Mouse (Mus musculus) mouse embryonic stem cell (cell line): ENCODE data around the gene Plcl2.

ENCODE experiments used
- in situ Hi-C, 2 experiments: fragments of 300-500 bp; cut with MboI; formaldehyde crosslinking; loops; 1 replicate in 1 of 2; 3 replicates in 1 of 2; pipeline ENCODE4 v1.14.3; 2019 to 2020; ENCODE audit warnings: low sequenced_read_pairs in 2 of 2, low pct_unique_long_range_greater_than_20kb in 1 of 2, mixed read lengths in 1 of 2; ENCODE audit not compliant: unreplicated experiment in 1 of 2

Plcl2 gene

DNA sequence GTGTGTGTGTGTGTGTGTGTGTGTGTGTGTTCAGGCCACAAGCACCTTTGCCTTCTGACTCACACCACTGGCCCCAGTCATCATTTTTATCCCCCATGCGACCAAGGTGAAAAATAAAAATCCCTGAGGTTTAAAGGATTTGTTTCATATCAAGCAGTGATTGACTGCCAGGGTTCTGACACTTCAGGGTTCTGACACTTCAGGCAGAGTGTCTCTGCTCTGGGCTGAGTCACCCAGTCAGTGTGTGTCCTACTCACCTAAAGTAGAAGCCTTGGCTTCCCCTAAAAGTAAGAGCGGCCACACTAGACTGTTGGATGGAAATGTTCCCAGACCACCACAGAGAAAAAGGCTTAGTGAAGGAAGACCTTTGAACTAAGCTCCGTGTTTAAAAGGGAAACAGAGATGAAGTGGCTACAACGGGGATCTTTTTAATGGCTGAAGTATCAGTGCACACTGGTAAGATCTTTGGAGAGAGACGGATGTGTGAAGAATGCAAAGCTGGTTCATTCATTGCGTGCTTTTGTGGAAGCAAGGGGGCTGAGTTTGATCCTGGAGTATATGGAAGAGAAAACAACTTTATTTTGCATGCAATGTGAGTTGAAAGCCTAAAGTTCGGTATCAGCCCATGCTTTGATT, 11.0 kb upstream of the Plcl2 start:
- in situ Hi-C loops: no loop called here

DNA sequence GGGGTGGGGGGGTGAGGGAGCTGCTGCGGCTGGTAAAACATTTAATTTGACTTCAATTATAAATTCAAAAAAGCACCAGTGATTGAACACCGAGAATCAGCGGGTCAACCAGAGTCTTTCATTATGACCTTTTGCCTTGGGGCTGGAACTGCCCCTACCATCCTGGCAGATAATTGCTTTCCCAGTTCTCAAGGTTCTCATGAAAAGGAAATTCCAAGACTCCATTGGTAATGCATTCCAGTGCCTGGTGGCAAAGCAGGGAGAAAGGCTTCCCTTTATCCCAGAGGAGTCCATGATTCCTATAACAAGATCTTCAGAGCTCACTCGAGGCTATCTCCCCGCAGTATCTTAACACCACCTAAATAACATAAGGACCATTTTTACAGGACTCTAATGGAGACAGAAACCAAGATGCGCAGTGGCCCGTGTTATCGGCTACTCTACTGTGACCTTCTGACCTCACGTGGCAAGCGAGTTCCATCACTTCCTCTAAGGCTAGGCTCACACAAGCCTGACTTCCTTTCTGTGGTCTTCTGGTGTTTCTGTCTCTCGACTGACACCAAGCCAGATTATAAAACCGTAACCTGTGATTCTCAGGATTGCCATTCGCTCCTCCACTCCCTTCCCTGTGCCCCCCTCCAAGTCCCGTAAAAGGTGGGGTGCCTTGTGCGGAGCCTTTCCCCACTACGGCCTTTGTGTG, 10.0 kb upstream of the Plcl2 start:
- in situ Hi-C loops: no loop called here

DNA sequence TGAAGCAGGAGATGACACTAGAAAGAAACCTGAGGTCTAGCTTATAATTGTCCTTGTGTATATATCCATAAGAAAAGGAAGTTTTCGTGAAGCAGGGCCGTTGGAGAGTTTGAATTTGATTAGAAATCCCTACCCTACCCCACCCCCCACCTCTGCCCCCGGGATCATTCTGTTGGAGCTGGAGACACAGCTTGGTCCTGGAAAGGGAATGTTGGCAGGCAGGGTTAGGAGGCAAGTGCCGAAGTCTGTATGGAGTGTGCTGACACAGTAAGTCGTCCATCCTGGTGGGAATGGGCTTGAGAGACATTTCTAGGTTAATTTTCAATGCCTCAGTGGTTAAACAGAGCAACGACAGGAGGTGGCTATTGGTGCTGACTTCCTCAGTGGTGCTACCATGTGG, 8.4 kb upstream of the Plcl2 start:
- in situ Hi-C loops: no loop called here

DNA sequence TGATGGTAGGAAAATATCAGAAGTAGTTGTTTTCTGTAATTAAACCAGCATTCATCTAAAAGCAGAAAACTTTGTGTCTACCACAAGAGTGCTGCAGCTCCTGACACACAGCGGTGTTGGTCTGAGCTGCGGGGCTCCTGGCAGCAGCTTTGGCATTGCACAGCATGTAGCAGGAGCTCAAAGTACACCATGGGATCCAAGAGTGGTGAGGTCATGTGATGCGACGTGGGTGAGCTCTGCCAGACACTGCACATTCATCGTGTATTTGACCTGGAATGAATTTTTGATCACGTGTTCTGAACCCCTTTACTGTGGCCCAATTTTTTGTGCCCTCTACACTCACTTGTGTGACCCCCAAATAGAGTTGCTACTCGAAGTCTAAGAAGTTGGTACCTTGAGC, 6.1 kb upstream of the Plcl2 start:
- in situ Hi-C loops: no loop called here

DNA sequence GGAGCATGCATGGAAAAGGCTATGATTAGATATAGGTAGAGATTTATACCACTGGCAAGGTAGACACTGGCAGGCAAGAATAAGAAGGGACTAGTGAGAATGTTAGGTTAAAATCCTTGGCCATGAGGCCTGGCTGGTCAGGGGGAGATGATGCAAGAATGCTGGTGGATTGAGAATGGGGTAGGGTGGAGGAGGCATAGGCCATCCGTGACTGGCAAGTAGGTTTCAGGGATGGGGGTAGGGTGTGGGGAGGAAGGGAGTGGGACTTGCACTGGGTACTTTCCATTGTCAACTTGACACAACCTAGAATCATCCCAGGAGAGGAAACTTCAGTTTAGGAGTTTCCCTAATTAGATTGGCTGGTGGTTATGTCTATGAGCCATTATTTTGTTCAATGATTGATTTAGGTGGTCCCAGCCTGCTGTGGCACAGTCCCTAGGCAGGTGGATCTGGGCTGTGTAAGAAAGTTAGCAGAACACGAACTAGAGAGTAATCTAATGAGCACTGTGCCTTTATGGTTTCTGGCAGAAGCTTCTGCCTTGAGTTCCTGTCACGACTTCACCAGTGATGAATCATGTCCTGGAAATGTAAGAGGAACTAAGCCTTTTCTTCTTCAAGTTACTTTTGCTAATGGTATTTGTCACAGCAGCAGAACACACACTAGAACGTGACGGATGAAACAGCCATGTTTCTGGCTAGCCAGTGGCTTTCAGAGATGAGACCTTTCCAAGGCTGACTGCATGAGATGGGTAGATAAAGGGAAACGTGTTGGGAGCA, 4.9 kb upstream of the Plcl2 start:
- in situ Hi-C loops: no loop called here

DNA sequence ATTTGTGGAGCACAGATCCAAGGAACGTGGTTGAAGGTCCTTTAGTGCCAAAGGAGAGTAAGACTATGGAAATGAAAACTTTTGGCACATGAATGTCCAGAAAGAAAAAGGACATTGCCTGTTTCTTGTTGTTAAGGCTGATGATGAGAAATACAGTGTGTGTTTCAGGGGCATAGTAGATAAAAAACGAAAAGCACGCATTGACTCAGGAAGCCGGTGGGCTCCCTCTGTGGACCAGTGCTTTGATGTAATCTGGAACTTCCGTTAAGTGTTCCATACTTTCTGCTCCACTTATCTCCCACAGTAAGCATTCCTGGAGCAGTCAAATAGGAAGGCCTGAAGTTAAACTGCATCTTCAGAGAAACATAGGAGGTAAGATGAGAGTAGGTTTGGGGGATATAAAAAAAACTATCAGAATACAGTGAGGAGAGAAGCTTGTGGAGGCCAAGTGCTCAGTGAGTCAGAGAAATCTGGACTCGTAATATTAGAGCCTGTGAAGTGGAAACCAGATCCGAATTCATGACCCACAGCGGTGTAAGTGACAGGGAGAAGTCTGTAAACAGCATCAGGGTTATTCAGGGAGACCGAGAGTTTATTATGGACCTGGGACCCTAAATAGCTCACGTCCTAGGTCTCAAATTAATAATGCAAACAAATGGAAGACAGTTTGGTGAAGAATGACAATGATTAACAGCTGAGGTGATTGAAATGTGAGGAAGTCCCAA, 3.1 kb upstream of the Plcl2 start:
- in situ Hi-C loops: no loop called here

DNA sequence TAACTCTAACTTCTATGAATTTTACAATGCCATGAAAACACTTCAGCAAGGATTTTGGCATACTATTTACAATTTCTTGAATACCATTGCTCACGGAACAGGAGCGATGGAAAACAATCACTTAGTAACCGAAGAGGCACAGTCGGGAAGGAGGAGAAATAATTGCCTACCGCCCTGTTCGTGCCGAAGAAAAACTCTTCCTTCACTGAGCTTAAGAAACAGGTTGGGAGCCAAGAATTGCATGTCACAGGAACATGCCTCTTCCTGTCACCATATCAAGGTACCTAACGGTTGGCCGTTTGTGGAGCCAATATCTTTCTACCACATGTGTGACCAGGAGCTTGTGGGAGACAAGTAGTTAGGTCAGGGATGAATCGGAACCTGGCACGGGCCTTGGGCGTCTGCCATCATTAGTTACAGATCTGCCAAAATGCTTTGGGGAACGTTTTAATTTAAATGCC, 2.3 kb upstream of the Plcl2 start:
- in situ Hi-C loops: no loop called here

DNA sequence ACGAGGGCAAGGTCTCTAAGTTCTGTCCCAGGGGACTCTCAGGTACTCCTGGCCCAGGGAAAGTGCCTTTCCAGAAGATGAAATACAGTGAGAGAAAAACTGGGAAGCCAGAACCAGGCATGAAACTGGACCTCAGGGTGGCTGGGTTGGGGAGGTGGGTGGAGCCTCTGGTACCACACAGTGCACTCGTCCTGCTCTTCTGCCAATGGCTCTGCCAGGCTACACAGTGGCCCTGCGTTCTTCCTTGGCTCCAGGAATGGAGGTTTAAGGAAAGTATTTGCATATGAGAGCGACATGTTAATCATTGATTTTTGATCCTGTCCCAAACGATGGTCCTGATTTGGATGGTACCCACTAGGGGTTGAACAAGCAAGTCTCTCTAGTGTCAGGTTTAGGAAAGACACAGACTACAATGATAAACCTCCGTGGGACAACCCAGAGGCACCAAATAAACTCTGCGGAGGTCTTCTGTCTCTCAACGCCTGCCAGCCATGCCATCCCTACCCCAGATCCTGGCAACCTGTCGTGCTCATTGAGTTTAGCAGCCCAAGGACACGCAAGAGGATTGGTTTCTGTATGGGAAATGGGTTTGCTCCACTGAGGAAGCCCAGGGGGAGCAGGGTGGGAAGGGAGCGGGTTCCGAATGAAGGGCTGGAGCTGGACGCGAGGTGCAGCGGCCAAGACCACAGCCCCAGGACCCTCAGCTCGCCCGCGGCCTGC, 988 bp upstream of the Plcl2 start:
- in situ Hi-C loops: no loop called here

DNA sequence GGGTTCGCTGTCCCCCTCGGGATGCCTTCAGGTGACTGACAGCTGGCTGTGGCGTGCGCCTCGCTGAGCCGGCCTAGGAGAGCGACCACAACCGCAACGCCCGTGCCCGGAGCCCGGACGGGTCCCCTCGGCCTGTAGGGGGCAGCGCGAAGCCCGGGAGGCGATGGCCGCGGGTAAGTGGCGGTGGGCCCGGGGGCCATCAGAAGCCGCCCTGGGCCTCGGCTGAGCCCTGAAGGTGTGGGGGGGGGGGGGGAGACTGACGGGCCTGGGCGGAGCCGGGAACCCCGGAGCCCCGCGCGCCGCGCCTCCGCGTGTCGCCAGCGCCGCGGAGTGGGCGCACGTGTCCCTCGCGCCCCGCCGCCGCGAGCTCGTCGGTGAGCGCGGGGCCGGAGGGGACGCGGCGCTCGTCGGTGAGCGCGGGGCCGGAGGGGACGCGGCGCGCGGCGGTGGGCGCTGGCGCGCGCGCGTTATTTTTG, 390 bp upstream of the Plcl2 start:
- in situ Hi-C loops: no loop called here

DNA sequence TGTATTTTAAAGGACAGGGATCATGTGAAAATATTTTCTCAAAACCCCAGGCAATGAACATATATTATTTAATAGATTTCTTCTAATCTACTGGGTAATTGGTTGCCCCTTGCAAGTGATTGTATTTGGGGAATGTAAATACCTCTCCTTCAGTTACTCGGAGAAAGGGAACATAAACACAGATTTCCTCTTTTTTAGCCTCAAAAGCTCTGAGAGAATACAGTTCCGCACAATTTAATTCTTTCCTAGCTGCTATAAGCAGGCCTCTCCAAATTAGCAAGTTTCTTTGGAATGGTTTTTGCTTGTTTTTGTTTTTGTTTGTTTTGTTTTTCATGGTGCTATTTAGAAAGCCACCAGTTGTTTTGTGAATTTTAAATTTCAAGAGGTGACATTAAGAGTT, 1.1 kb downstream of the Plcl2 start:
- in situ Hi-C loops: no loop called here

DNA sequence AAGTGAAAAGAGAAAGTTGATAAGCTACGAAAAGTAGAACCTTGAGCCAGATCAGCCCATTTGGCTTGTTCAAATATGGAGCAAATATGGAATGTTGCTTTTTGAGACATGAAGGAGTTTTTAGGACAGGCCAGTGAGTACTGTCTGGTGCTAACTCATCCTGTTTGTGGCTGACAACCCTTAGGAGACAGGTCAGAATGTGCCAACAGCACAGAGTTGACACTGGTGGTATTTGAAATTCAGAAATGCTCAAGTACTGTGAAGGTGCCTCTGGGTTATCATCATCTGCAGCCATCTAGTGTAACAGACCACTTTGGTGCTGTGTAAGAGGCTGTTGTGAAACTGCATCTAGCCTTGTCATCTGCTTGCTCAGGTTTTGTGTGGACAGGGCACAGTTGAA, 1.5 kb downstream of the Plcl2 start:
- in situ Hi-C loops: no loop called here

DNA sequence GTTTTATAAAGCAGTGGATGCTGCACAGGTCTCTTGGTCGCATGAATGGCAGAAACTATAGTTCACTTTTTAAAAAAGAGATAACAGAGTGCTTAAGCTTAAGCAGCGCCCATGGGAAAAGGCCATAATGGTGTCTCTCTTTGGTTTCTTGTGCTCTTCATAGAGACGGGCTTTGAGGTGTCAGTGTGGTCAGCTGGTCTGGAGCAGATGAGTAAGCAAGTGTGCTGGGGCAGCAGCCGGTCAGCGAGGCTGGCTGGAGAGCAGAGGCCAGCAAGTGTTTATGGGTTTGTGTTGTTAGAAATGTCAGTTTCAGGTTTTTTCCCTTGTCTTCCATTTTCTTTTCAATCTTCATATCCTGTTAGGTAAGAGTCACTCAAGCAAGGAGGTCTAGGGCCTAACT, 3.0 kb downstream of the Plcl2 start:
- in situ Hi-C loops: no loop called here

DNA sequence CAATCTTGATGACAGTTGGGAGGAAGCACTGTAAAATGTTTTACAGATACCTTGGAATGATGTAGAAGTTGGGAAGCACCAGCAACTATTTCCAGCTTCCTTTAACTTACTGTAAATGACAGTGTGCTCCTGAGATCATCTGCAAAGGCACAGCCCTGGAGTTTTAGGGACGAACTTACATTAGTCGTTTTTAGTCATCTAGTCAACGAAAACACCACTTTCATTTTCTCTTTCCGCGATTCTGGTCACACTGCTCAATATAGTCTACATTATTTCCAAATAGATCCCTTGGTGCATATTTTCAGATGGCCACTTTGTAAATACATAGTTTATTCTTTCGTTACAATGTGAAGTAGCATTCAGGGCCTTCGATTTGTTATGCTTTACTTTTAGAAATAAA, 3.6 kb downstream of the Plcl2 start:
- in situ Hi-C loops: no loop called here

DNA sequence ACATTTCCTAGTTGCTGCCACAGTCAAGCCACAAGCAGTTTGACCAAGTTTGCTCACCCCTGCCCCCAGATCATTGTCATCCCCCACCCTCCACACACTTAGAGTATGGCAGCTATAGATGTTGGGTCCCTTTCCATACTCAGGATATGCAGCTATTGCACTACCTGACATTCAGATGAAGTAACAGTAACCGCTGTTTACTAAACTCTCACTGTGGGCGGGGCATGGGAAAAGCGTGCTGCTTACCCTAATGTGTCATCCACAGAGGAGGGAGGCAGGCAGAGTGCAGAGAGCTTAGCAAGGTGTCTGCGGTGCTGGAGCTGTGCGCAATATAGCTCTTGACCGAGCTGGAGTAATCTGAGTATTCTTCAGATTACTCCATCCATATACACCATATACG, 4.2 kb downstream of the Plcl2 start:
- in situ Hi-C loops: no loop called here

DNA sequence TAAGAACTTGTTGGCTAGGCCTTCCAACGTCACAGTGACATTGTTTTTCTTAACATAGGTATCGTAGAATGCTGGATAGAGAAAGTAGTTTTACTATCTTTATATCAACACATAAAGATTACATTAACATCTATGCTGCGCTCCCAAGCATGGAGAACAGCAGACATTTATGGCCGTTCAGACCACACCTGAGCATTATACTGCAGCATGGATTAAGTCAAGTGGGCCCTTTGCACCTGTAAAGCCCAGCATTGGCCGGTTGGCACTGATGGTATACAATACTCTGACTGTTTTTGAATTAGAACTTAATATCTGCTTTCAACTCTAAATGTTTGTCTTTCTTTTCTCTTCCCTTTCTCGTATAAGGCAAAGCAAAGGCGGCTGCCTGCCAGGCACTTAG, 4.8 kb downstream of the Plcl2 start:
- in situ Hi-C loops: no loop called here

DNA sequence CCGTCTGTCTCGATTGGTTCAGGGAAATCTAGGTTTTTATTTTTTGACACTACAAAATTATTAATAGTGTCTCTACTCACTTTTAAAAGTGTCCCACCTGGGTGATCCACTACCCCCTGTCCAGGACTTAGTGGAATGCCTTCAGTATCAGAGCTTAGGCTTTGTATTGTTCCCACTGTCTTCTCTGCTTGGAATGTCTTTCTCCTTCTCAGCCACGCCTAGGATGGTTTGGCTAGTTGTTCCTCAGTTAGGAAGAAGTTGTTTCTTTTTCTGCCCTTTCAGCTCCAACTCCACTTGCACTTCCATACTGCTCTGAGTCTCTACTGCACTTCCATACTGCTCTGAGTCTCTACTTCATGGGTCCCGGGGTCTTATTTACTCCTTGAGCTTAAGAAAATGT, 6.7 kb downstream of the Plcl2 start:
- in situ Hi-C loops: no loop called here

DNA sequence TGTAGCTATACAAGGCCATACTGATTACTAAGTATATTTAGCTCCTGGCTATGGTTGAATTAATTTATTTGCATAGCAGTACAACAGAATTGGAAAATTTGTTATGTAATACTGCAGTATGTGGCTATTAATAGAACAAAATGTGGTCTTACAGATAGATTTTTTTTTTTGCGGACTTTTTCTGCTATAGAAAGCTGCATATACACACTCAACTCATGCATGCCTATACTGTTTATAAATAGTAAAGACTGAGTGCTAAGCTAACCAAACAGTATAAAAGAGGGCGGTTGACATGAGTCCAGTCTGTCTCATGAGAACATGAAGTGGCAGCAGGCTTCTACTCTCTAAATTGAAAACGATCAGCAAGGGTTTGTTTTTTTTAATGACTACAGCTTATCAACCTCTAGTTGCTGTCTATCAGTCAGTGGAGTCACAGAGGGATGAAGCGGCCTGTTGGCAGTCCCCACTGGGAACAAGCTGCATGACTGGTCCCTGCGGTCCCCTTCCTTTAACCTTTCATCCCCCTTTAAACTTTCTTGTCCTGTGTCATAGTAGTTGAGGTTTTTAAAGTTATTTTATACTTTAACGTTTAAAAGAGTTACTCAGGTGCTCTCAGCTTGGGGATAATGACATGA, 8.7 kb downstream of the Plcl2 start:
- in situ Hi-C loops: no loop called here

DNA sequence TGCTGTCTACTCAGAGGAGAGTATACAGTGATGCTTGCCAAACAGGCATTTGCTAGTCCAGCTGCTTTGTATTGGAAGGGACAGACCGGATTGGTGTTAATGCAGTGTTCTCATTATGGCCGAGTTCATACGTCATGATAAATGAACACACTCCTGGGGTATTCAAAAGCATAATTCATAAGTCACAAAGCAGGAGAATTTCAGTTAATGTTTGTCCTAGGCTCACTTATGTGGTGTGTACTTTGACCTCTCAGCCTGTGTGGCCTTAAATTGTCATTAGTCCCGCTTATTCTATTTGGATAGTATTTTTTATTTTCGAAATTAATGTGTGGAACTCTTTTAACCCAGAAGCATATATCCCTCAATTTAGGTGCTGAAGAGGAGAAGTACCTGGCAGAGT, 10.4 kb downstream of the Plcl2 start:
- in situ Hi-C loops: no loop called here
